Mouse (Mus musculus) liver, embryonic 14 days (tissue): ENCODE measurements around the gene Ccne1. TPM values are rescaled to one million over a fixed set of nuclear protein-coding genes. Genes with fewer than 3 reads are reported as not detected.

ENCODE experiments used
- polyA plus RNA-seq: library from polyadenylated mRNA; depleted of rRNA; stranded (reverse); fragments of >200 nt; gene quantifications from 2 replicates; pipeline ENCODE4 v1.2.3, GENCODE M21; 2012; rRNA removed

The Ccne1 gene
- polyA plus RNA-seq = 70.1 and 79.8 TPM in 2 replicates

GRCm38 (mm10) chr7:38107371-38108259 is at the start of gene Ccne1:
Gene Ccne1, minus strand, starts transcription at chr7:38107534.

Other genes starting within 250 kb of the Ccne1 start
- gene Uri1, start 84.0 kb downstream of the Ccne1 start, polyA plus RNA-seq = 8.0 and 8.5 TPM in 2 replicates
- 4.1 and 5.0 TPM in 2 replicates for gene 1600014C10Rik, start 75.7 kb upstream of the Ccne1 start, polyA plus RNA-seq
- 0.23 and 0.26 TPM in 2 replicates for gene Plekhf1, start 120.5 kb upstream of the Ccne1 start, polyA plus RNA-seq
- 8.0 and 10.7 TPM in 2 replicates for gene Pop4, start 163.9 kb upstream of the Ccne1 start, polyA plus RNA-seq